Mouse (Mus musculus) MEL (cell line): ENCODE measurements around the gene Fbxo7.

Source experiments
- CHD1 ChIP-seq: IDR thresholded peaks from 2 replicates; pipeline ENCODE4 v1.6.1; 2012; ENCODE audit warnings: low read depth, mild to moderate bottlenecking, inconsistent platforms, low read length, improper control_type of control experiment
- CTCF ChIP-seq, 3 experiments: IDR thresholded peaks in 2 of 3; conservative IDR thresholded peaks in 1 of 3; 2 replicates each; pipeline ENCODE4 v1.5.1; 2011 to 2012; ENCODE audit warnings: low read length in 3 of 3, low read depth in 2 of 3, mild to moderate bottlenecking in 2 of 3, improper control_type of control experiment in 1 of 3, inconsistent platforms in 1 of 3, mixed read lengths in 1 of 3, moderate library complexity in 1 of 3; ENCODE audit not compliant: control insufficient read depth in 1 of 3, insufficient read depth in 1 of 3, poor library complexity in 1 of 3, severe bottlenecking in 1 of 3
- EP300 ChIP-seq, 2 experiments: IDR thresholded peaks; 2 replicates each; pipeline ENCODE4 v1.6.1; 2011; ENCODE audit warnings: improper control_type of control experiment in 2 of 2, low read length in 2 of 2, low read depth in 1 of 2, mild to moderate bottlenecking in 1 of 2
- POLR2A ChIP-seq, 2 experiments: IDR thresholded peaks; 2 replicates each; pipeline ENCODE4 v1.6.1; 2011 to 2012; ENCODE audit warnings: low read length in 2 of 2, mild to moderate bottlenecking in 2 of 2, control low read depth in 1 of 2, improper control_type of control experiment in 1 of 2, low read depth in 1 of 2, moderate library complexity in 1 of 2; ENCODE audit not compliant: control insufficient read depth in 1 of 2, insufficient read depth in 1 of 2, poor library complexity in 1 of 2
- ZC3H11A ChIP-seq: IDR thresholded peaks from 2 replicates; pipeline ENCODE4 v1.6.1; 2012; ENCODE audit warnings: low read depth, mild to moderate bottlenecking, inconsistent platforms, low read length, improper control_type of control experiment
- ZNF384 ChIP-seq: IDR thresholded peaks from 2 replicates; pipeline ENCODE4 v1.6.1; 2012; ENCODE audit warnings: low read depth, mild to moderate bottlenecking, inconsistent platforms, low read length, improper control_type of control experiment

DNA sequence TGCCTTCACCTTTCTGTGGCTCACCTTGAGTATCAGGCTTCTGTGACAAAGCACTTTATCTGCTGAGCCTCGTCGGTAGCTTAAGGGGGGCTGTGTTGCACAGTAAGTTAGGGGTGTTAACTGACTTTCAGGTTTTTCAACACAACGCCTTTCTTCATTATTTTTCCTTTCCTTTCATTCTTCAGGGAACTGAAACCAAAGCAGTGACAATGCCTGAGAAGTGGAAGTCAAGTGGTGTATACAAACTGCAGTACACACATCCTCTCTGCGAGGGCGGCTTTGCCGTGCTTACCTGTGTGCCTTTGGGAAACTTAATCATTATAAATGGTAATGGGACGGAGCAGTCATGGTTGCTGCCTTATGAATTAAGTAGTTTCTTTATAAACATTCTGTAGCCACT is 9.0 kb downstream of the Fbxo7 start:
- TF ChIP-seq CTCF (IDR thresholded peaks at IDR 0.05 in 2 of 3, conservative IDR thresholded peaks at IDR 0.05 in 1 of 3; ENCODE audit: control insufficient read depth in 1 of 3, insufficient read depth in 1 of 3, low read depth in 2 of 3, low read length in 3 of 3, poor library complexity in 1 of 3, severe bottlenecking in 1 of 3) (no peak), ZC3H11A (no peak), POLR2A (IDR thresholded peaks at IDR 0.05; ENCODE audit: control insufficient read depth in 1 of 2, insufficient read depth in 1 of 2, low read depth in 1 of 2, low read length in 2 of 2, poor library complexity in 1 of 2) (no peak), ZNF384 (no peak), EP300 (IDR thresholded peaks at IDR 0.05; ENCODE audit: low read depth in 1 of 2, low read length in 2 of 2) (no peak), CHD1 (no peak)
